Mouse (Mus musculus) heart, embryonic 11.5 days (tissue): ENCODE measurements around the gene Arhgef16. TPM values are rescaled to one million over a fixed set of nuclear protein-coding genes. Genes with fewer than 3 reads are reported as not detected.

Experiments used
- ATAC-seq: fragments of 200-750 bp; cut with Nextera tagmentation; replicated peaks from 2 replicates; pipeline ENCODE4 v1.8.0; 2017; ENCODE audit warnings: moderate library complexity; ENCODE audit not compliant: insufficient number of reproducible peaks, low FRiP score, low TSS enrichment
- H3K27ac ChIP-seq: fragments of 300-500 bp; sonication (generic); 2 replicates; pipeline ENCODE4 v1.5.1; 2014; ENCODE audit warnings: mild to moderate bottlenecking, low read depth, low read length
- H3K27me3 ChIP-seq: fragments of 300-500 bp; sonication (generic); 2 replicates; pipeline ENCODE4 v1.6.1; 2014; ENCODE audit warnings: mild to moderate bottlenecking, low read length, mixed read lengths; ENCODE audit not compliant: control insufficient read depth, insufficient read depth
- H3K36me3 ChIP-seq: fragments of 300-500 bp; sonication (generic); 2 replicates; pipeline ENCODE4 v1.6.1; 2014; ENCODE audit warnings: mild to moderate bottlenecking, low read length, moderate library complexity, mixed read lengths; ENCODE audit not compliant: control insufficient read depth, insufficient read depth
- H3K4me1 ChIP-seq: fragments of 300-500 bp; sonication (generic); 2 replicates; pipeline ENCODE4 v1.6.1; 2014; ENCODE audit warnings: low read length; ENCODE audit not compliant: control insufficient read depth, insufficient read depth
- H3K4me2 ChIP-seq: fragments of 300-500 bp; sonication (generic); 2 replicates; pipeline ENCODE4 v1.6.1; 2014; ENCODE audit warnings: mild to moderate bottlenecking, moderate library complexity
- H3K4me3 ChIP-seq: fragments of 300-500 bp; sonication (generic); 2 replicates; pipeline ENCODE4 v1.5.1; 2014; ENCODE audit warnings: low read depth, low read length
- H3K9ac ChIP-seq: fragments of 300-500 bp; sonication (generic); 2 replicates; pipeline ENCODE4 v1.6.1; 2014; ENCODE audit warnings: mild to moderate bottlenecking, low read depth, low read length, moderate library complexity
- H3K9me3 ChIP-seq: fragments of 300-500 bp; sonication (generic); replicated peaks from 2 replicates; pipeline ENCODE4 v1.6.1; 2016; ENCODE audit warnings: low read length; ENCODE audit not compliant: control insufficient read depth
- WGBS: fragments of 180-500 bp; shearing (Covaris S2); extraction: QIAGEN DNeasy Blood & Tissue Kit; methylation state at CpG from one replicate; pipeline ENCODE4 v1.1.7; 2014; ENCODE audit not compliant: insufficient replicate concordance; 5-methylcytosine and 5-hydroxymethylcytosine counted together
- polyA plus RNA-seq: library from polyadenylated mRNA; unstranded; fragments of >200 nt; fragmentation: Nextera tagmentation; extraction: Ambion mirVana; gene quantifications from 2 replicates; pipeline ENCODE4 v1.2.1, GENCODE M21; 2014

The Arhgef16 gene
- polyA plus RNA-seq, 1 experiment from 2014 or later, result 1.1 TPM

DNA sequence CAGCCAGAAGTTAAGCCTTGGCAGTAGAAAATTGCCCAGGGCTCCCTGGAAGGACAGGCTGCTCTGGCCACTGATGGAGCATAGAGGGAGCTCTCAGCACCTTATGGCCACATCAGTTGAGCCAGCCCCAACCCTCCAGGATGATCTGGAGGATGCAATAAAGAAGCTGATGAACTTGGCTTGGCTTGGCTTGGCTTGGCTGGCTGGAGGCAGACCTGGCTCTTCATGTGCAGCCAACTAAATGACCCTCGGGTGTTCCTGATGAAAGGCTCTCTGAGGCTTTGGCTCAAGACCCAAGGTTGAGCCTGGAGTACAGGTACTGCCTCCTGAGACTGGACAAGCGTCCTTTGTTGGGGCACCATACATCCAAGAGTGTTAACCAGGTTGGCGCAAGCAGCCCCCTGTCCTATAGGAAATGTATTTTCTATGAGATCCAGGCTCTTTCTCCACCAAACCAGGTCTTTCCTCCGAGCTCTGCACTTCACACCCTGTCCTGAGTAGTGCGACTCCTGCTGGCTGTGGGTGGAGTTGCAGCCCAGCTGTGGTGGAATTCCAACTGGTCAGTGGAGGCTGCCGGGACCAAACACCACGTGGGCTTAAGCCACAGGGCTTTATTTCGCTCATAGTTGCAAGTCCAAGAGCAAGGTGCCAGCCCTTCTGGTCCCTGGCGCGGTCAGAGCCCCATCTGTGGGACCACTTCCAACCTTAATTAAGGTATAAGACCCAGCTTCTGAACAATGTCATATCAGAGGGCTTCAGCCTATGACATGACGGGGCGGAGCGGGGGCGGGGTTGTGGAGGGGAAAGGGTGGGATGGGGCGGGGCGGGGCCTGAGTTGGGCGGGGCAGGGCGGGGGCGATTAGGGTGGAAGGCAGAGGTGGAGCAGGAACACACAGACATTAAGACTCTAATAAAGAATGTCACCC, 55.1 kb downstream of the Arhgef16 start:
- Histone ChIP-seq H3K9ac (0 out of 2 replicates have a peak overlapping the region, but pooled peaks have one; percentile 43), H3K27me3 (0 out of 2 replicates have a peak, but pooled peaks cover 11% of the 10 kb centered on the region)

DNA sequence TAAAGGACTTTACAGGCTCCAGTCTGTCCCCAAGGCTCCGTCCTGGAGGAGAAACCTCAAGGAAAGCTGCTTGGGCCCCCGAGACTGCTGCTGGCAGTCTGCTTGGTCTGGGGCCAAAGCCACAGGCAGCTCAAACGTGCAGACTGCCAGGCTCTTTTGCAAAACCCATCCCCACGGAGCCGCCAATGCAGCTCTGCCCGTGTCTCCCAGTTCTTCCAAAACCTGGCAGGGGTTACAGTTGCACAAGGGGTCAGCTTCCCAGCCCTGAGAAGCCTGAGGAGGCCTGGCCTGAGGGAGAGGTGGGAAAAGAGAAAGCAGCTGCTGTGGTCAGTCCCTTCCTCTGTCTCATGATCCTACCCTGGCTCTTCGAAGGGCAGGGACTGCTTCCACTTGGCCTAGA, 56.1 kb downstream of the Arhgef16 start:
- Histone ChIP-seq H3K4me3 (no peak overlapping the region), H3K27ac (no peak overlapping the region), H3K9ac (no peak overlapping the region), H3K4me2 (no peak overlapping the region), H3K4me1 (peaks cover 5% of the 10 kb centered on the region), H3K9me3 (no peaks in the 10 kb centered on the region), H3K27me3 (0 out of 2 replicates have a peak, but pooled peaks cover 11% of the 10 kb centered on the region), H3K36me3 (no peaks in the 10 kb centered on the region)
- no peak for ATAC-seq
- 76% methylated on average over 7 of the region's 7 CpGs for WGBS

More for the DNA sequence above, 55.1 kb downstream of the Arhgef16 start:
- Histone ChIP-seq H3K4me1 (peaks cover 5% of the 10 kb centered on the region), H3K27ac (no peak overlapping the region), H3K4me2 (peak overlapping the region; percentile 68), H3K4me3 (peak overlapping the region; percentile 28; the same call in 1 of the 2 replicates), H3K9me3 (no peaks in the 10 kb centered on the region), H3K36me3 (no peaks in the 10 kb centered on the region)
- peak; percentile 55 for ATAC-seq
- 8% methylated on average over 19 of the region's 19 CpGs for WGBS

DNA sequence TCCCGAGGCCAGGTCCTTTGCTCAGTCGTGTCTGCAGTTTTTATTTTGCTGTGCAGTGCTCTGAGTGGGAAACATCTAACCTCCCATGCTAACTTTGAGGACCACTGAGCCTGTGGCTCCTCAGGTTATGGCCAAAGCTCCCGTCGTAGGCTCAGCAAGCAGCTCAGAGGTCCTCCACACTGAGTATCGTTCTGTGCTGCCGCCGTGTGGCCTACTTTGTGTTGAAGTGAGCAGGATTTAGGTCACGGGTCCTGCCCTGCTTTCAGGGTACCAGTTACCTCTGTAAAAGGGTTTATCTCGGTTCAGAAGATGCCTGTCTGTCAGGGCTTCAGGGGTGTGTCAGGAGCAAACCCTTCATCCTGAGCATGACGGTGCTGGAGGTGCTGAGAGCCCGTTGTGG, 60.9 kb downstream of the Arhgef16 start:
- Histone ChIP-seq H3K9me3 (no peaks in the 10 kb centered on the region), H3K9ac (no peak overlapping the region), H3K27me3 (0 out of 2 replicates have a peak, but pooled peaks cover 2% of the 10 kb centered on the region), H3K4me3 (no peak overlapping the region), H3K4me1 (peaks cover 11% of the 10 kb centered on the region), H3K4me2 (no peak overlapping the region), H3K36me3 (no peaks in the 10 kb centered on the region), H3K27ac (no peak overlapping the region)
- 47% methylated on average over 11 of the region's 11 CpGs for WGBS
- no peak for ATAC-seq

DNA sequence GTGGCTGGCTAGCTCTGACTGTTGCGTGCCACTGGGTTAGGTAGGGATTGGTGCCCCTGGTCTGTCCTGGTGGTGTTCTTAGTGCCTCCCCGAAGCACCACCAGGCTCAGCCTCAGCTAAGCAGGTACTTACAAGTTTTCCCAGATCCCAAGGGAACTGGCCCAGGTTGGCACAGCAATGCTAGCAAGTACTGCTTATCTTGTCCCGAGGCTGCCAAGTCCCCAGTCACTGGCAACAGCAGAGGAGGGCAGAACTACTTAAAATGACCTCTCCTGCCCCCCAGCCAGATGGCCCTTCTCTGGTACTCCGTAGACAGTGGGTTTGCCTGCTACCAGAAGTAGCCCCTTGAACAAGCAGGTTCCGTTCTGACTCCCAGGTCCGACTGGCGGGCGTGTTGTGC, 62.3 kb downstream of the Arhgef16 start:
- Histone ChIP-seq H3K4me2 (no peak overlapping the region), H3K9ac (no peak overlapping the region), H3K27ac (no peak overlapping the region)

DNA sequence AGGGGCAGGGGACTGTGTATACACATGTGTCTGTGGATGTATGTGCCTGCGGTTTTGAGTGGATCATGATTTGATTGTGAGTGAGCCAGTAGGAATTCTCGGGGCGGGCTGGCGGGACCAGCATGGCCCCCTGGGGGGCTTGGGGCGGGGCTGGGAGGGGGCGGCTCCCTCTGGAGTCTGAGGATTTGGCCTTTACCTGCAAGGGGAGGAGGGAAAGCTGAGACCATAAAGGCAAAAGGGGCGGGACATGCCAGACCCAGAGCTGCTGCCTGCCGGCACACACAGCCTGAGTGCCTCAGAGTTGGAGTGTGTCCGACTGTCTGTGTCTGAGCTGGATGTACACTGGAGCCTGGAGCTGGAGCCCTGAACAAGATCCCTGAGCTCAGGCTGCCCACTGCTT, 64.2 kb downstream of the Arhgef16 start:
- H3K4me1 ChIP-seq, result peaks cover 35% of the 10 kb centered on the region
- ATAC-seq, result peak; percentile 37; the same call in 1 of the 2 replicates
- H3K4me2 ChIP-seq, result peak overlapping the region; percentile 63
- H3K27ac ChIP-seq, result no peak overlapping the region
- peak overlapping the region; percentile 28 for H3K4me3 ChIP-seq
- 0 out of 2 replicates have a peak, but pooled peaks cover 2% of the 10 kb centered on the region for H3K27me3 ChIP-seq
- H3K36me3 ChIP-seq, result no peaks in the 10 kb centered on the region
- WGBS, result 4% methylated on average over 9 of the region's 9 CpGs
- no peaks in the 10 kb centered on the region for H3K9me3 ChIP-seq
- H3K9ac ChIP-seq, result 0 out of 2 replicates have a peak overlapping the region, but pooled peaks have one; percentile 35

More for the DNA sequence above, 62.3 kb downstream of the Arhgef16 start:
- H3K9me3 ChIP-seq, result no peaks in the 10 kb centered on the region
- 0 out of 2 replicates have a peak, but pooled peaks cover 2% of the 10 kb centered on the region for H3K27me3 ChIP-seq
- 72% methylated on average over 8 of the region's 8 CpGs for WGBS
- ATAC-seq, result no peak
- H3K36me3 ChIP-seq, result no peaks in the 10 kb centered on the region
- H3K4me3 ChIP-seq, result no peak overlapping the region
- peaks cover 18% of the 10 kb centered on the region for H3K4me1 ChIP-seq

DNA sequence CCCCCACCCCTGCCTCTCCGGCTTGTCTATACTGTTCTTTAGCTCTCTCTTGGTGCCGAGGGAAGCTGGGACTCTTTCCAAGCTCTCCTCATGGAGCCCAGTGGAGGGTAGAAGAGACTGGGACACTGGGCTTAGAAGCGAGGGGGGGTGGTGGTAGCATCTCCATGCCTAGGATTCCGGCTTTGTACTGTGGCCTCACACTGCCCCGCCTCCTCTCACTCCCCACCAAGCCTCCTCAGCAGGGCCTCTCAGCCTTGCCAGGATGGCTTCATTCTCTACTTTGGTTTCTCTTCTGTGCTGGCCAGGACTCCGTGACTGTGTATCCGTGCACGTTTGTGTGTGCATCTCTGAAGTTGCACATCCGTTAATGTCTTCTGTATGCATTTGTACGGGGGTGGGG, 64.6 kb downstream of the Arhgef16 start:
- peak overlapping the region; percentile 63 for H3K4me2 ChIP-seq
- H3K9ac ChIP-seq, result no peak overlapping the region
- WGBS, result 14% methylated on average over 10 of the region's 10 CpGs
- H3K27me3 ChIP-seq, result 0 out of 2 replicates have a peak, but pooled peaks cover 2% of the 10 kb centered on the region
- ATAC-seq, result no peak
- H3K4me3 ChIP-seq, result peak overlapping the region; percentile 28
- no peak overlapping the region for H3K27ac ChIP-seq
- H3K4me1 ChIP-seq, result peaks cover 39% of the 10 kb centered on the region
- H3K9me3 ChIP-seq, result no peaks in the 10 kb centered on the region
- no peaks in the 10 kb centered on the region for H3K36me3 ChIP-seq

DNA sequence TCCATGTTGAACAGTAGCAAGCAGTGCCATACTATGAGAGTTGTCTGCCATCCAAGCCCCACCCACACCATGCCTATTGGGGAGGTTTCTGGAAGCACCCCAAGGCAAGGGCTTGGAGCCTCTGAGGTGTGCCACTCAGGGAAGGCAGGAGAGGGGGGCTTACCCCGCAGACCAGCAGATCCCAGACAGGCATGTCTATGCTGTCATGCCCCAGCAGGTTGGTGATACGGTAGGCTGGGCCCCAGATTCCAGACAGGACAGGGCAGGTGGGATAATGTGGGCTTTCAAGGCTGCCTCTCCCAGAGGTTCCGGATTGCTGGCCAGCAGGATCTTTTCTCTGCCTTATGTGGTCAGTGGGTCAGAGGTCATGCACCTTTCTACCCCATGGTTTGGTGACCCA, 65.5 kb downstream of the Arhgef16 start:
- no peak overlapping the region for H3K4me3 ChIP-seq
- no peak overlapping the region for H3K9ac ChIP-seq
- H3K4me1 ChIP-seq, result peaks cover 43% of the 10 kb centered on the region
- no peaks in the 10 kb centered on the region for H3K36me3 ChIP-seq
- no peak overlapping the region for H3K27ac ChIP-seq
- no peak for ATAC-seq
- no peaks in the 10 kb centered on the region for H3K9me3 ChIP-seq
- WGBS, result 74% methylated on average over 3 of the region's 3 CpGs
- H3K4me2 ChIP-seq, result no peak overlapping the region
- H3K27me3 ChIP-seq, result 0 out of 2 replicates have a peak, but pooled peaks cover 2% of the 10 kb centered on the region

DNA sequence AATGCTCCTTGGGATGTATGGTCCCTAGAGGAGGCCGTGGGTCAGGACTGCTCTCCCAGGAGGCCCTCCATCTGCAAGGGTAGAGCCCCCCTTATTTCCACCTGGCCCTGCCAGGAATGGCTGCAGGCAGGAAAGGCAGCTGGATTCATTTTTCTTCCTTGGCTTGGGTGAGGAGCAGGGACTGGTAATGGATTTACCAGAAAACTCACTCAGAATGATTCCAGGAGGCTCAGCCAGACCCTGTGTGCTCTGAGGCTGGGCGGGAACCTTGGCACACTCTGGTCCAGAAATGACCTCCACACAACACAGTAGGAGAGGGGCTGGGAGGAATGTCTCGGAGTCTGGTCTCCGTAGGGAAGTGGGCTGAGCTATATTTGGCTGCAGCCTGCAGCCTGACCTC, 69.2 kb downstream of the Arhgef16 start:
- no peaks in the 10 kb centered on the region for H3K36me3 ChIP-seq

More for the DNA sequence above, 69.2 kb downstream of the Arhgef16 start:
- H3K27me3 ChIP-seq, result no peaks in the 10 kb centered on the region
- H3K4me2 ChIP-seq, result no peak overlapping the region
- WGBS, result 43% methylated on average over 4 of the region's 4 CpGs
- no peak overlapping the region for H3K27ac ChIP-seq
- peaks cover 48% of the 10 kb centered on the region for H3K4me1 ChIP-seq
- no peaks in the 10 kb centered on the region for H3K9me3 ChIP-seq
- no peak overlapping the region for H3K9ac ChIP-seq
- H3K4me3 ChIP-seq, result no peak overlapping the region
- ATAC-seq, result no peak
